Mouse (Mus musculus) embryonic facial prominence, embryonic 12.5 days (tissue): ENCODE data around the gene Sec14l5. TPM values are rescaled to one million over a fixed set of nuclear protein-coding genes. Genes with fewer than 3 reads are reported as not detected.
"Not testable (repeated sequence)": the region's sequence is repeated elsewhere in the genome, so short reads cannot be mapped to it uniquely, and the experiment has no call there.

Source experiments
- ATAC-seq: fragments of 200-750 bp; cut with Nextera tagmentation; 2 replicates; pipeline ENCODE4 v1.8.0; 2017; ENCODE audit not compliant: insufficient number of reproducible peaks, insufficient read depth, low FRiP score, low TSS enrichment
- H3K27ac ChIP-seq: fragments of 300-500 bp; sonication (generic); 2 replicates; pipeline ENCODE4 v1.5.1; 2016; ENCODE audit warnings: mild to moderate bottlenecking
- H3K27me3 ChIP-seq: fragments of 300-500 bp; sonication (generic); 2 replicates; pipeline ENCODE4 v1.6.1; 2016; ENCODE audit warnings: mild to moderate bottlenecking, moderate library complexity
- H3K36me3 ChIP-seq: fragments of 300-500 bp; sonication (generic); 2 replicates; pipeline ENCODE4 v1.6.1; 2016; ENCODE audit warnings: mild to moderate bottlenecking
- H3K4me1 ChIP-seq: fragments of 300-500 bp; sonication (generic); 2 replicates; pipeline ENCODE4 v1.6.1; 2016
- H3K4me2 ChIP-seq: fragments of 300-500 bp; sonication (generic); replicated peaks from 2 replicates; pipeline ENCODE4 v1.6.1; 2016; ENCODE audit warnings: mild to moderate bottlenecking, moderate library complexity
- H3K4me3 ChIP-seq: fragments of 300-500 bp; sonication (generic); 2 replicates; pipeline ENCODE4 v1.5.1; 2016; ENCODE audit warnings: mild to moderate bottlenecking
- H3K9ac ChIP-seq: fragments of 300-500 bp; sonication (generic); 2 replicates; pipeline ENCODE4 v1.6.1; 2016; ENCODE audit warnings: mild to moderate bottlenecking, moderate library complexity
- H3K9me3 ChIP-seq: fragments of 300-500 bp; sonication (generic); 2 replicates; pipeline ENCODE4 v1.6.1; 2016; ENCODE audit warnings: mild to moderate bottlenecking, moderate library complexity
- WGBS: fragments of 180-500 bp; shearing (Covaris S2); methylation state at CpG from one replicate; pipeline ENCODE4 v1.1.7; 2016; 5-methylcytosine and 5-hydroxymethylcytosine counted together
- microRNA-seq: library from miRNA; unstranded; fragments of <30 nt; microRNA quantifications from one replicate; pipeline ENCODE4, GENCODE M21; 2017
- polyA plus RNA-seq: library from polyadenylated mRNA; unstranded; fragments of >200 nt; fragmentation: Nextera tagmentation; extraction: Ambion mirVana; gene quantifications from 2 replicates; pipeline ENCODE4 v1.2.1, GENCODE M21; 2016

Gene Sec14l5
- polyA plus RNA-seq, 1 experiment from 2014 or later, result 0.13 TPM

- Histone ChIP-seq H3K4me1 (no peaks in the 10 kb centered on the region), H3K36me3 (no peaks in the 10 kb centered on the region), H3K4me2 (no peak overlapping the region), H3K27me3 (no peaks in the 10 kb centered on the region), H3K9ac (no peak overlapping the region), H3K9me3 (no peaks in the 10 kb centered on the region), H3K4me3 (no peak overlapping the region), H3K27ac (no peak overlapping the region)
- ATAC-seq, result no peak
- 69% methylated on average over 4 of the region's 4 CpGs for WGBS
Observed at GRCm38 (mm10) chr16:5221403-5221802, 74.5 kb downstream of the Sec14l5 start.

- no peak within 1 kb of the TSS for H3K27ac ChIP-seq
- no peaks in the 10 kb centered on the region for H3K36me3 ChIP-seq
- WGBS, result 72% methylated on average over 6 of the region's 6 CpGs
- no peak within 1 kb of the TSS for H3K9ac ChIP-seq
- H3K9me3 ChIP-seq, result no peaks in the 10 kb centered on the region
- no peak for ATAC-seq
- H3K27me3 ChIP-seq, result no peaks in the 10 kb centered on the region
- no peak within 1 kb of the TSS for H3K4me3 ChIP-seq
- H3K4me1 ChIP-seq, result no peaks in the 10 kb centered on the region
- no peak within 1 kb of the TSS for H3K4me2 ChIP-seq
Observed at GRCm38 (mm10) chr16:5222140-5222539, 75.2 kb downstream of the Sec14l5 start, which contains the start of gene AU021092. AU021092 (minus strand) TSS chr16:5222299.

- H3K27ac ChIP-seq, ATAC-seq, H3K9ac ChIP-seq, H3K4me1 ChIP-seq, H3K9me3 ChIP-seq, H3K36me3 ChIP-seq, H3K4me2 ChIP-seq, H3K27me3 ChIP-seq, H3K4me3 ChIP-seq: not testable (repeated sequence)
- 5% methylated on average over 1 of the region's 1 CpGs for WGBS
Observed at GRCm38 (mm10) chr16:5226534-5226933, 79.6 kb downstream of the Sec14l5 start.

GRCm38 (mm10) chr16:5227501-5227900 lies 80.6 kb downstream of the Sec14l5 start:
- not testable (repeated sequence) for H3K27ac ChIP-seq, H3K9me3 ChIP-seq, H3K4me2 ChIP-seq, H3K36me3 ChIP-seq, H3K4me3 ChIP-seq, H3K27me3 ChIP-seq, H3K9ac ChIP-seq, H3K4me1 ChIP-seq, ATAC-seq
- 82% methylated on average over 19 of the region's 19 CpGs for WGBS

- not testable (repeated sequence) for H3K9ac ChIP-seq, H3K9me3 ChIP-seq, H3K27ac ChIP-seq, ATAC-seq, H3K4me2 ChIP-seq, H3K4me3 ChIP-seq, H3K4me1 ChIP-seq, H3K36me3 ChIP-seq, H3K27me3 ChIP-seq
- WGBS, result 77% methylated on average over 3 of the region's 3 CpGs
Observed at GRCm38 (mm10) chr16:5228103-5228502, 81.2 kb downstream of the Sec14l5 start.

- peaks cover 5% of the 10 kb centered on the region for H3K4me1 ChIP-seq
- ATAC-seq, result no peak; the same call in 1 of the 2 replicates
- H3K36me3 ChIP-seq, result peaks cover 8% of the 10 kb centered on the region
- no peaks in the 10 kb centered on the region for H3K9me3 ChIP-seq
- no peaks in the 10 kb centered on the region for H3K27me3 ChIP-seq
- H3K4me2 ChIP-seq, result peak overlapping the region; percentile 77
- H3K27ac ChIP-seq, result 0 out of 2 replicates have a peak overlapping the region, but pooled peaks have one; percentile 7
- peak overlapping the region; percentile 94 for H3K4me3 ChIP-seq
- no peak overlapping the region for H3K9ac ChIP-seq
- WGBS, result 75% methylated on average over 4 of the region's 4 CpGs
Observed at GRCm38 (mm10) chr16:5232982-5233381, 86.1 kb downstream of the Sec14l5 start.

- peak; percentile 92 for ATAC-seq
- H3K27me3 ChIP-seq, result no peaks in the 10 kb centered on the region
- WGBS, result 2% methylated on average over 47 of the region's 47 CpGs
- 0 out of 2 replicates have a peak within 1 kb of the TSS, but pooled peaks have one; percentile 7 for H3K27ac ChIP-seq
- peaks cover 11% of the 10 kb centered on the region for H3K36me3 ChIP-seq
- peaks cover 5% of the 10 kb centered on the region for H3K4me1 ChIP-seq
- peak within 1 kb of the TSS; percentile 75 for H3K9ac ChIP-seq
- H3K9me3 ChIP-seq, result no peaks in the 10 kb centered on the region
- H3K4me3 ChIP-seq, result peak within 1 kb of the TSS; percentile 94
- H3K4me2 ChIP-seq, result peak within 1 kb of the TSS; percentile 77
Observed at GRCm38 (mm10) chr16:5233418-5234313, 86.8 kb downstream of the Sec14l5 start, which contains the start of gene Alg1. Alg1 (plus strand) TSS chr16:5233621.

Small RNA genes within 50 kb of the gene (microRNA-seq; reads per million reads assigned to microRNA genes)
- not detected for gene Gm23689
- not detected for gene Gm26095
- gene Mir6364, result not detected

Other genes with a start within 250 kb of the Sec14l5 start
- gene Nudt16l1, start 208.3 kb upstream of the Sec14l5 start, polyA plus RNA-seq, result 171 and 177 TPM in 2 replicates
- gene Anks3, start 182.9 kb upstream of the Sec14l5 start, polyA plus RNA-seq, result 64.3 and 69.2 TPM in 2 replicates
- not detected in 2 replicates for gene Sept12, start 149.3 kb upstream of the Sec14l5 start, polyA plus RNA-seq
- gene Smim22, start 139.8 kb upstream of the Sec14l5 start, polyA plus RNA-seq, result 3.6 and 3.9 TPM in 2 replicates
- gene Rogdi, start 133.6 kb upstream of the Sec14l5 start, polyA plus RNA-seq, result 65.1 and 74.9 TPM in 2 replicates
- gene Glyr1, start 97.2 kb upstream of the Sec14l5 start, polyA plus RNA-seq, result 169 and 172 TPM in 2 replicates
- gene Ubn1, start 97.1 kb upstream of the Sec14l5 start, polyA plus RNA-seq, result 26.9 and 27.0 TPM in 2 replicates
- gene Ppl, start 14.7 kb upstream of the Sec14l5 start, polyA plus RNA-seq, result 3.2 and 3.3 TPM in 2 replicates
- gene Nagpa, start 56.9 kb downstream of the Sec14l5 start, polyA plus RNA-seq, result 14.6 and 17.1 TPM in 2 replicates
- gene AU021092, start 75.2 kb downstream of the Sec14l5 start, polyA plus RNA-seq, result 2.1 and 2.3 TPM in 2 replicates
- gene Alg1, start 86.5 kb downstream of the Sec14l5 start, polyA plus RNA-seq, result 30.8 and 31.3 TPM in 2 replicates
- gene Eef2kmt, start 108.9 kb downstream of the Sec14l5 start, polyA plus RNA-seq, result 14.7 and 15.3 TPM in 2 replicates